Mouse (Mus musculus): ENCODE data around the gene Ube2v1. TPM values are rescaled to one million over a fixed set of nuclear protein-coding genes. Genes with fewer than 3 reads are reported as not detected.

Ube2v1 gene
- 59.8 and 67.6 TPM in 2 replicates for total RNA-seq (2023)

DNA sequence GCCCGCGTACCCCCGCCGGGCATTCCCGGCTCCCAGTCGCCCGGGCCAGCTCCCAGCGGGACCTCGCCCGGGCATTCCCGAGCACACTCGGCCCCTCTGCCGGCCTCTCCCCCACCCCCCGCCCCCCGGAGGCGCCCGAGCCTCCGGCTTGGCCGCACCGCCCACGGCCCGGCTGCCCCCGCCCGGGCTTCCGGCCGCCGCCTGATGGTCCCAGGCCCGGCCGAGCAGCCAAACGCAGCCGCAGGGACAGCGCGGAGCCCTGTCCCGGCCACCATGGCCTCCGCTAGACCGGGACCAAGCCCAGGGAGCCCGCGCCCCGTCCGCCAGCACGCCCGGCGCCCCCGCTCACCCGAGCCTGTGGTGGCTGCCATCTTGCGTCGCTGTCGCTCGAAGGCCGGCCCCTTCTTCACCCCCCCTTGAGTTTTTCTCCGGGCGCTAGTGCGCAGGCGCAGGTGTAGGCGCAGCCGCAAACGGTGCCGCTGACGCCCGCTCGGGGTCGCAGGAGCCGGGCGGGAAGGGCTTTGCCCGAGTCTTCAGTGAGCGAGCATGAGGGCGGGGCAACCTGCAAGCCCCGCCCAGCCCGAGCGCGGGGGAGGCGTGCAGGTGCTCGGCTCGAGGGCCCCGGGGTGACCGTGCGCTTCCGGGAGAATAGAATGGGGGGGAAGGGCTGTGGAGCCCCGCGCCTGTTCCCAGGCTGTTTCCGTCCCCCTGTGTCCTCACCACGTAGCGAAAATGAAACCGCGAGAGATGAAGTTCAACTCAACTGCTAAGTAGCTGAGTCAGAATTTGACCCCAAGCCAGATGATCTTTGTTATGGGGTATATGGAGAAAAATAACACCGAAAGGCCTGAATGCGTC, at the start of gene Ube2v1:
Ube2v1 (minus strand) TSS at position 505 of the 858 bp plus-strand sequence.

DNA sequence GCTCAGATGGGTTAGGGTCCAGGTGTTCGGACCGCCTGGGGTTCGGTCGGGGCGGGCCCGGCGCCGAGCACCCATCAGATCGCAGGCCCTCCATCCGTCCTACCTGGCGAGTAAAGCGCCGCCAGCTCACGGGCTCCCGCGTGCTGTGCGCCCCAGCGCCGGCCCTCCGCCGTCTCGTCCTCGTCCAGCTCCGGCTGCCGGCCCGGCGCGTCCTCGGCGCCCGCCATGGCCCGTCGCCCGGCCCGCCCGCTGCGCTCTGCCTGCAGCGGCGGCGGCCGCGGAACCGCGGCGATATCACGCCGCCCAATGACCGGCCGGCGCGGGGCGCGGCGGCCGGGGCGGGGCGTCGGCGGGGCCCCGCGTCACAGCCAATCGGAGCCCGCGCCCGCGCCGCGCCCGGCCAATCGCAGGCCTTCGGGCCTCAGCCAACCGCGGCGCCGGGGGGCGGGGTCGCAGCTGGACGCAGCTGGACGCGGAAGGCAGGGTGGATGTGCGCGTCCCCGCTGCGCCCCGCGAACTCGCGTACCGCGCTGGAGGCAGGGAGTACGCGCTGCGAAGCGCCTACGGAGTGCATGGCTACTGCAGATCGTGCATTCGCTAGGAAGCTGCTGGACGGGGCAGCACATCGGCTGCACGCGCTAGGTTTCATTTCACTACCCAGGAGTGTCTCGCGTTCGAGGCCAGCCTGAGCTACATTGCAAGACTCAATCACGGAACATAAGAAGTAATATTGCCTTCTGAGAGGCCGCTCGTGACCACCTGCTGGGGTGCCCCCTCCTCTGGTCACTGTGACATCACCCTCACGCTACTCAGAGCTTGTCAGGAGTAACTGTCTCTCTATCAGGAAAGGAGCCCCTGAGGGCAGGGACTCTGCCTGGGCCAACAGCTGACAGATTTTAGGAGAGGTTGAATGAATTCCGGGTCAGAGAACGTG, 29.6 kb upstream of the Ube2v1 start, which contains the start of gene Gm20431:
Gm20431 (minus strand) TSS at position 227 of the 934 bp plus-strand sequence.

Other genes starting within 250 kb of the Ube2v1 start
- gene Slc9a8, start 210.4 kb downstream of the Ube2v1 start, total RNA-seq (2023): 39.5 and 57.4 TPM in 2 replicates
- 63.0 and 66.4 TPM in 2 replicates for gene Rnf114, start 139.4 kb downstream of the Ube2v1 start, total RNA-seq (2023)
- gene Spata2, start 139.2 kb downstream of the Ube2v1 start, total RNA-seq (2023): 72.2 and 73.4 TPM in 2 replicates
- gene Snai1, start 93.9 kb downstream of the Ube2v1 start, total RNA-seq (2023): 2.2 and 4.9 TPM in 2 replicates
- 18.9 and 22.7 TPM in 2 replicates for gene Gm20431, start 29.4 kb upstream of the Ube2v1 start, total RNA-seq (2023)
- 593 and 647 TPM in 2 replicates for gene Cebpb, start 56.8 kb upstream of the Ube2v1 start, total RNA-seq (2023)
- gene Tmem189, start 57.7 kb upstream of the Ube2v1 start, total RNA-seq (2023): 259 and 390 TPM in 2 replicates

Data from neutrophil, adult 65 days (primary cell).